Mouse (Mus musculus) layer of hippocampus, postnatal 14 days (tissue): ENCODE data around the gene Cfap206. TPM values are rescaled to one million over a fixed set of nuclear protein-coding genes. Genes with fewer than 3 reads are reported as not detected.
A peak's percentile ranks its signal among the peaks of the same experiment; 100 is the strongest.
"Not testable (repeated sequence)": the region's sequence is repeated elsewhere in the genome, so short reads cannot be mapped to it uniquely, and the experiment has no call there.

ENCODE experiments used
- DNase-seq, 2 experiments: peaks; one replicate each; pipeline ENCODE4 v3.0.0; 2021 to 2022; ENCODE audit warnings: low spot score in 2 of 2, mixed read lengths in 1 of 2
- long read RNA-seq, 2 experiments: library from polyadenylated mRNA; stranded (forward); transcript quantifications; one replicate each; pipeline ENCODE4 v2.0.0; 2021
- total RNA-seq, 2 experiments: library from RNA; stranded (reverse); gene quantifications; 2 replicates each; pipeline ENCODE4 v1.2.3; 2021

Cfap206 gene
- 1 to 10 TPM; 2.7 to 3.0 TPM for total RNA-seq
- long read RNA-seq, experiment 1, partial matches to known transcripts = 0 of 1 reads
- long read RNA-seq, experiment 1, other reads (novel, unspliced or antisense) = 0 of 1 reads
- long read RNA-seq, experiment 2, partial matches to known transcripts = 0 of 2 reads
- long read RNA-seq, experiment 2, other reads (novel, unspliced or antisense) = 1 of 2 reads

DNA sequence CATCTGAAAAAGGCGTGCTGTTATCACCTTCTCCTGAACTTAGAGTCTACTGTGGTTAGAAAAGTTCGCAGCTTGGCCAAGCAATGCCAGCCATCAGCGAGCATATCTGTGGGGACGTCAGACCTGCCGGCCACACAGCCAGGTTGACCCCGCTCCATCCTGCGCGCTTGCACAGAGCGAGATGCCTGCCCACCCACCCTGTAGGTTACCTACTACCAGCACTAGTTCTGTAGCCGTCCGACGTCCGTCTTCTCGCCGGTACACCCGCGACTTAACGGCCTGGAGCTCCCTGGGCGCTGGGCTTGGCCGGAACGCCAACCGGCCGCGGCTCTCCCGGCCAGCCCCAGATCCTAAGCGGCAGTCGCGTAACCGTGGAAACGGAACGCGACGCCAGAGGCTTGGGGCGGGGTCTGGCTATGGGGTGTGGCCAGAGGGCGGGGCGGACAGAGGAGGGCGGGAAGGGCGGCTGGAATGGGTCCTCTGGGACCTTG is at the start of gene Cfap206:
TSS of gene Cfap206 (minus strand) at position 356 of the 491 bp plus-strand sequence.
- DNase-seq = peak in 1 of 2 experiments; percentile 23

DNA sequence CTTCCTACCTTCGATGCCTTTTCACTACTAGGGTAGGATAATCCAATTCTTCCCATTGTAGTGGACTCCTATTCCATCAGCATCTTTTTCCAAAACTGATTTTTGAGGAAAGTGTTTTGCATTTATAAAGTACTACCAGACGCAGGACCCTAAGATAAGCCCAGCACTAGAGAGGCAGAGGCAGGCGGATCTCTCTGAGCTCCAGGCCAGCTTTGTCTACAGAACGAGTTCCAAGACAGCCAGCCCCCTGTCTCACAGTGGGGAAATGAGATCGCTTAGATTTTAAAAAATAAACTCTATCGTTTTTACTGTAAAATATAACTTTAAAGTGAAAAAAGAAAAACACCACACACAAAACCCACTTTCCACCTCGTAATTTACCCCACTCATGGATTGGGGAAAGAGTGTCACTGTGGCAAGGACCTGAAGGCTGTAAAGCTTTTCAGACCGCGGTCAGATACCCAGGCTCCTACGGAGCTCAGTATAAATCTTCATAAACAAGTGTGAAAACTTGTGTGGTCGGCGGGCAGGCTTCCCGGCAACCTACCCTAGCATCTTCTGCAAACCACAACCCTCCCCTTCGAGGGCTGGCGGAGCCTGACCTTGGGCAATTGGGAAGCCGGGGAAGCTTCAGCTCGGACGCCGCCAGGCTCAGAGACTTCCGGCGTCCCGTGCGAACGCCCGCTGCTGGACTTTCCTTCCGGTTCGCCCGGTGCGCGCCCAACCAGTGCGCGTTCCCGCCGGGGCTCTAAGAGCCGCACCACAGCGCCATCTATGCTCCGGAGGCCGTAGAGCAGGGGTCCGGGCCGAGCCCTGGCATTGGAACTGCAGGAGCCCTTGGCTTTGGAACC is 47.9 kb upstream of the Cfap206 start, which contains the start of gene Smim8:
TSS of gene Smim8 (minus strand) at position 747 of the 851 bp plus-strand sequence.
- peak; percentile 88 to 90 for DNase-seq

DNA sequence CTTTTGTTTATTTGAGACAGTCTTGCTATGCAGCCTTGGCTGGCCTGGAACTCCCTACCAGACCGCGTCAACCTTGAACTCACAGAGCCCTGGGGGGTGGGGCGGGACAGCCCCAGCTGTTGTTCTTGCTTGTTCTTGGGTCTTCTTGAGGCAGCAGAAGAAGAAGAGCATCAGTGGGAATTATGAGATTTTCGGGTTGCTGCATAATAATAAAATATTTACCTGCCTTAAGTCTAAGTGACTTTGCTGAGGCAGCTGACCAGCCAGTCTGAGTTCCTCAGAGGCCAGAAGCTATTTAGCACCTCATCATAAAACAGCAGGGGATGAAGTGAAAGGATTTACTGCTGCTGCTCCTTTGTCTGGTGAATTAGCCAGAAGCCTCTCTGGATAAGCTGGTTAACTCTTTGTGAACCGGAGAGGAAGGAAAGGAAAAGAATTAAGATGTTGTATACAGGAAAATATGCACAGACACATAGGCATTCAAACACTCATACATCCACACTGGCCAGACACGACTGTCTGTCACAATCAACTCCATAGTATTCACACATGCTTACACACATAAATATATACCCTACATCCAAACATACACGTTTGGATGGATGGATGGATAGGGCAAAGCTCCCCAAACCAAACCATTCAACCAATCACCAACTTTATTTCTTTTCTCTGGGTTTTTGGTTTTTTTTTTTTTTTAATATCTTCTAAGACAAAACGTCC is 41.8 kb upstream of the Cfap206 start:
- DNase-seq = no peak

DNA sequence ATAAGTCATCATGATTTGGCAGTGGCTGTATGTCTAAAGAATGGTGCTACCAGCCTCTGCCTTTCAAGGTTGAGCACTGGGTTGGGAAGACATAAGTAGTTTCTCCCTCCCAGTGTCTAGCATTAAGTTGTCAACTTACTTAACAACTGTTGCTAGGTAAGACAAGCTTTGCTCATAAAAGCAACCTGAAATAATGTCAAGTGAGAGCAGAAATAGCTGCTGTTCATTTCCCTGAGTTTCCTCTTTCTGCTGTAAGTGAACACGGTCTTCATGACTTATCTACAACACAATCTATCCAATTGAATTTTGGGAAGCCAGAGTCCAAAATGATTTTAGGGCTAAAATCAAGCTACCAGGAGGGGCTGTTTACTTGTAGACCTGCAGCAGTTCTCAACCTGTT is 26.2 kb upstream of the Cfap206 start, which contains the start of gene Gm136:
TSS of gene Gm136 (minus strand) at position 101 of the 400 bp plus-strand sequence.
- no peak for DNase-seq

DNA sequence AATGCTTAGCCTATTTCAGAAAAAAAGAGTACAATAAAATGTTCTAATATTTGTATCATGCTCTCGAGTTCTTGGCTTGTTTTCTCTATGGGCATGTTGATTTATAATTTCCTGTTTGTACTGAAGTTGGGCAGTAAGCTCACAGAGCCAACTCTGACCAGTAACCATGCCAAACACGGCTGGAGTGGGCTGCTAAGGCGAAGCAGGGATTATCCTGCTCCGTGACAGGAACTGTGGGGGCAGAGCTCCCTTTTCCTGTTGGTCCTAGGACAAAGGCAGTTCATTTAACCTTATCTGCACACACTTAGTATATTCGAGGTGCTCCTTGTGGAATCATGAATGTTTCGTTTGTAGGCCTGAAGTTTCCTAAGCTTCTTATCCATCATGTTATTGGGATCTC is 19.2 kb upstream of the Cfap206 start:
- no peak for DNase-seq

DNA sequence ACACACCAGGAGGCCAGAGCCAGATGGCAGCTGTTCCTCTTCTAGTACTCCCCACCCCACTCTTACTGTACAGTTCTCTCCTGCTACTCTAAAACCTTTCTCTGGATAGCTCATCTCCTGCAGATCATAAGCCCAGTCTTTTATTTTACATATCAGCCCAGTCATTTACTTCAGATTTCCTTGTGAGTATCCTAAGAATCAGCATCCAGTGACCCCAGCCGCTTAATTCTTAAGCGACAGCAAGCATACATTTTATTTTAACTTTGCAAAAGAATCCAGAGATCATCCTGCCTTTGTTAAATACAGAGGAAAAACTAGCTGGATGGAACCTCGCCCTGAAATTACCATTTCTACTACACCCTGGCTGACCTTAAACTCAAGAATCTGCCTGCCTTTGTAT is 4.5 kb upstream of the Cfap206 start:
- no peak for DNase-seq

DNA sequence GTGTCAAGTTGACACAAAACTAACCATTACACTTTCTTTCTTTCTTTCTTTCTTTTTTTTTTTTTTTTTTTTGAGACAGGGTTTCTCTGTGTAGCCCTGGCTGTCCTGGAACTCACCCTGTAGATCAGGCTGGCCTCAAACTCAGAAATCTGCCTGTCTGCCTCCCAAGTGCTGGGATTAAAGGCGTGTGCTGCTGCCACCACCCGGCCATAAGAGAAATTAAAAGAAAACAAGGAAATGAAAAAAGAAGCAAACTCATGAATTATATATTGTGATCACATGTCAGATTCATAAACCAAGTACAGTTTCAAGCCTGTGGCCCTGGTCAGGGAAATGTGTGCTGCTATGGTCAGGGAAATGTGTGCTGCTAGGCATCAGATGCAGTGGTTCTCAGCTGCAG is 3.4 kb upstream of the Cfap206 start:
- not testable (repeated sequence) for DNase-seq

DNA sequence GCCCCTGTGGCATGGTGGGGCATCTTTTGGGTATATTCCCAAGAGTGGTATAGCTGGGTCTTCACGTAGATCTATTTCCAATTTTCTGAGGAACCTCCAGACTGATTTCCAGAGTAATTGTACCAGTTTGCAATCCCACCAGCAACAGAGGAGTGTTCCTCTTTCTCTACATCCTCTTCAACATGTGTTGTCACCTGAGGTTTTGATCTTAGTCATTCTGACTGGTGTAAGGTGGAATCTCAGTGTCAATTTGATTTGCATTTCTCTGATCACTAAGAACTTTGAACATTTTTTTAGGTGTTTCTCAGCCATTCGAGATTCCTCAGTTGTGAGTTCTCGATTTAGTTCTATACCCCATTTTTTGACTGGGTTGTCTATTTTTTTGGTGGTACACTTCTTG is 4.3 kb downstream of the Cfap206 start:
- not testable (repeated sequence) for DNase-seq

DNA sequence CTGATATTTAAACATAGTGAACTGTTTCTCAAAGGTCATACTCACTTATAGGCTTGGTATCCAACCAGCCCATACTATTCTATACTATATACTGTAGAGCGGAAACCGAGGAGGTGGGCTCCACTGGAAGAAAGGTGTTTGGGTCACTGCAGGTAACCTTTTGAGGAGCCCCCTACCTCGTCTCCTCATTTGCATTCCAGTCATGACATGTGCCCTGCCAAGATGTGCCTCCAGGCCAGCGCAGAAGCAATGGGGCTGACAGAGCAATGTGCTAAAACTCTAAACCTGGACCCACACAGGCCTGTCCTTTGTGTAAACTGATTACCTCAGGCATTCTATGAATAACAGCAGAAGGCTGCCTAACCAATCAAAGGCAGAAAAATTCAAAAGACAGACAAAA is 5.7 kb downstream of the Cfap206 start:
- DNase-seq = no peak

DNA sequence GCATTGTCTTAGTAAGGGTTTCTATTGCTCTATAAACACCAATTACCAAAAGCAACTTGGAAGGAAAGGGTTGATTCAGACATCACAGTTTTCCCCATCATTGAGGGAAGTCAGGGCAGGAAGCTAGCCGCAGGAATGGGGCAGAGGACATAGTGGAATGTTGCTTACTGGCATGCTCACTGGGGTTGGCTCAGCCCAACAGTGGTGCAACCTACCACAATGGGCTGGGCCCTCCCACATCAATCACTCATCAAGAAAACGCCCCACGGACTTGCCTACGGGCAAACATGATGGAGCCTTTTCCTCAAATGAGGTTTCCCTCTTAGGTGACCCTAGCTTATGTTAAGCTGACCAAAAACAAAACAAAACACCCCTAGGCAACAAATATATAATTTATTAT is 6.8 kb downstream of the Cfap206 start:
- no peak for DNase-seq

DNA sequence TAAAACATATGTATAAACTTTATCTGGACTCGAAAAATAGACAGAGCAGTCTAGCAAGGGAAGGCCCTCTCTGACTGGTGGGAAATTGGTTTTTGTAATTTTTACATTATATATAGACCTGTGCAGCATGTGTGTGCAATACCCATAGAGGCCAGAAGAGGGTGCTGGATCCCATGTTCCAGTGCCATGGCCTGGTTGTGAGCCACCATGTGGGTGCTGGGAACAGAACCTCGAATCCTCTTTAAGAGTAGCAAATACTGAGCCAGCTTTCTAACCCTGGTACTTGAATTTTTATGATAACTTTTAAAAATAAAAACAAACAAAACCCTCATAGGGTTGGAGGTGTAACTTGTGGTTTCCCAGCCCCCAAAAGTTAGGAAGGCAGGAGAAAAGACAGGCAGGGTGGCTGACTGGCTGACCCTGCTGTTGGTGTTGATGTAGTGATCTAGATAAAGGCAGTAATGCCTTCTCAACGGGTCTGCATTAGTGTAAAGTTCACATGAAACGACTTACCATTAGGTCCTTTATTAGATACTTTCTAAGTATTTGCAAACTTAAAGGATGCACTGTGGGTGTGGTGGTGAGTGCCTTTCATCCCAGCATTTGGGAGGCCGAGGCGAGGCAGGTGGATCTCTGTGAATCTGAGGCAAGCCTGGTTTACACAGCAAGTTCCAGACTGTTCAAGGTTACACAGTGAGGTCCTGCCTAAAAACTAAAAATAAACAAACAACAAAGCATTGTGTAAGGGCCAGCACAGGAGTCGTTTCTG is 9.7 kb downstream of the Cfap206 start:
- DNase-seq = no peak

DNA sequence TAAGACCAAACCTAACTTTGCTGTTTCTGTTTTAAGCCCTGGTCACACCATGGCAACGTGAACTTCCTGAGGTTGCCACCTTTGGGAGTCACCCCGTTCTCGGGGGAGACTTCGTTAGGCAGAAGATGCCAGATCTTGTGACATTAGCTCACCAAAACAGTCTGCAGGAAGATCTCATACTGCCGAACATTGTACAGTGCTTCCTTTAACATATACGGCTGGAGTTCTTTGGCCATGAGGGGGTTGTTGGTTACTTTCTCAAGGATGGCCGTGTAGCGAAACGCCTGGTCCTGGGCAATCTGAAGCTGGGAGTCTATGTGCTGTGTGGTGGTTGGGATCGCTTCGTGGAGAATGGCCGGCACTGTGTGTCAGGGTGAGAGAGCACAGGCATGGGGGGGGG is 10.6 kb downstream of the Cfap206 start:
- DNase-seq = no peak

DNA sequence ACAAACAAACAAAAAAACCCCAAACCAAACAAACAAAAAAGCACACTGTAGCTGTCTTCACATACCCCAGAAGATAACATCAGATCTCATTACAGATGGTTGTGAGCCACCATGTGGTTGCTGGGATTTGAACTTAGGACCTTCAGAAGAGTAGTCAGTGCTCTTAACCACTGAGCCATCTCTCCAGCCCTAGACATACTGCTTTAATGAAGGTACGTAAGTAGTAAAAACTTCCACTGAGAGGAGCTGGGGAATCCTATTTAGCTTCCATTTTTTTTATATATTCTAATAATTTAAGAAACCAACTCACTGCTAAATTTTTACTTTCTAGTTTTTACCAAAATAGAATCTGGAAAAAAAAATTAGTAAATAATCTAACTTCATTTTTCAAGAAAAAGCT is 14.9 kb downstream of the Cfap206 start:
- no peak for DNase-seq

DNA sequence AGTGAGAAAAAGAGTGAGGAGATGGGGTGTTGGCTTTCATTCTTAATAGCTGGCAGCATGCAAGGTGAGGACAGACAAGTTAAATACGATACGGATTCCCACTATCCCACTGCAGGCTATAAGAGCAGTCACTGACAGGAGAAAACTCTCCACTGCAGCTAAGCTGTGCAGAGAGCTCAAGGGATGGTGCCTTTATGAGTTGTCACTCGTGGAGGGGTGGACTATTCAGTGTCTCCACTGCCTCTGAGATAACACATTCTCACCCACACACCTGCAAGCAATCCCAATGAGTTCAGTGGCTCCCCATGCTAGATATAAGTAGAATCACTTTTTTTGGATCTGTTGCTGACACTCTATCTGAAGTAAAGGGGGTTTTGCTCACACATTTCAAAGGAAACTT is 21.9 kb downstream of the Cfap206 start:
- DNase-seq = no peak

DNA sequence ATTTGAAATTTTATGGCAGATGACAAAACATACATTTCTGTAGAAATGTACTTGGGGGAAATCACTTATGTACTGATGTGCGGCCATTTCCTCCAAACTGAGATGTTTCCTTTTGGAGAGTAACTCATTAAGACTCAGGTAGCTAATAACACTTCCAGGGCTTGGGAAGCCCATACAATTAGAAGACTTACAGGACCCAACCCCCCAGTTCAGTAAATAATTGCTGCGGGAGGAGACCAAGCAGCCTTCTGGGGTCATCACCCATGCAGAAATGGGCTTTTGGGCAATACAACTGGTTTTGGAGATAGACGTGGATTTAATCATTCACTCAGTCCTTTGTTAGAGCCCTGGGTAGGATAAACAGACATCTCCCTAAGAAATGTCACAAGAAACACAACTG is 22.8 kb downstream of the Cfap206 start:
- no peak for DNase-seq

DNA sequence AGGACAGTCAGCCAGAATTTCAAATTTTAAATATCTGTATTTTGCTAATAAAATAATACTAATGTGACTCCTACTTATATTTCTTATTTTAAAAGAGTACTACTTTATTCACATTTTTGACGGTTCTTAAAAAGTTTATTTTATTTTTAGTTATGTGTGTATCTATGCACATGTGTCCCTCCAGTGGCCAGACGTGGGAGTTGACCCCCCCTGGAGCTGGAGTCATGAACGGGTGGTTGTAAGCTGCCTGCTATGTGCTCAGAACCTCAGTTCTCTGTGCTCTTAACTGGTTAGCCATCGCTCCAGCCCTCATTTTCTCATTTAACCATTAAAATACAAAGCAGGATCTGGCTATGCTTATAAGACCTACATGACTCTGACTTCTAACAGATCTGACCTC is 27.0 kb downstream of the Cfap206 start:
- no peak for DNase-seq

DNA sequence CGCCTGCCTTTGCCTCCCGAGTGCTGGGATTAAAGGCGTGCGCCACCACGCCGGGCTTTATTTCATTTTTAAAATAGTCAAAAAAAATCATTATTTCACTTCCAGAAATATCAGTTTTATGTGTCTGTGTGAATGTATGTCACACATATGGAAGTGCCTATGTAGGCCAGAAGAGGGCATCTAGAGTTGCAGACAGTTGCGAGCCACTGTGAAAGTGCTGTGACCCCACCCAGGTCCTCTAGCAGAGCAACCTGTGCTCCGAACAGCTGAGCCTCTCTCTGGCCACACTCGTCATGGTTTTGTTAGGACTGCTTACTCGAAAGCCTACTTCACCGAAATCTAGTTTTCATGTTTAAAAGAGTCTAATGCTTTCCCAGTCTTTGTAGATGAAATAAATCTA is 27.8 kb downstream of the Cfap206 start:
- no peak for DNase-seq

DNA sequence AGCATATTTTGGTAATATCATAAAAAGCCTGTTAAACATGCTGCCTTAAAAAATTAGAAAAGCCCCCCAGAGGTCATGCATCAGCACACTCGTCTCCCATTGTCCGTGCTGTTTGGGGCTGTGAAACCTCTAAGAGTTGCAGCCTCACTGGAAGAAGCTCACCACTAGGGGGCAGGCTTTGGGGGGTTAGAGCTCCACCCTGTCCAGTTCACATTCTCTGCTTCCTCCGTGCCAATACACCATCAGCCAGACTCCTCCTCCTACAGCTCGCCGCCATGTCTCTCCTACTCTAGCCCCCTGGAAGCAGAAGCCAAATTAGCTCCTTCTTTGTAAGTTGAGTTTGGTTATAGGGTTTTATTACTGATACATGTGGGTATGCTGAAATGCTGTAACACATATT is 28.5 kb downstream of the Cfap206 start:
- no peak for DNase-seq

DNA sequence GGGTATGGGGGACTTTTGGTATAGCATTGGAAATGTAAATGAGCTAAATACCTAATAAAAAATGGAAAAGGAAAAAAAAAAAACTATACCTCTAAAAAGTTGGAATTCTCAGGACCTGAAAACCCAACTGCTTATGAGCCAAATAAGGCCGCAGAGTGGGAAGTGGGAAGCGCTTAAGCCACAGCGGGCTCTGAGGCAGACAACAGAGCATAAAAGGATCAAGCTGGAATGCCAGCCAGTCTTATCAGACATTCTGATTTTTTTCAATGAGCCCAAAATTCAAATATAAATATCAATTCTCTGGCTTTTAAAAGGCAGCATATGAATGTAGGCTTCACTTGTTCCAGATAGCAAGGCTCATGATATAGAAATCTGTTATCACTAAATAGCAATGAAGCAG is 42.0 kb downstream of the Cfap206 start:
- DNase-seq = peak in 1 of 2 experiments; percentile 11

DNA sequence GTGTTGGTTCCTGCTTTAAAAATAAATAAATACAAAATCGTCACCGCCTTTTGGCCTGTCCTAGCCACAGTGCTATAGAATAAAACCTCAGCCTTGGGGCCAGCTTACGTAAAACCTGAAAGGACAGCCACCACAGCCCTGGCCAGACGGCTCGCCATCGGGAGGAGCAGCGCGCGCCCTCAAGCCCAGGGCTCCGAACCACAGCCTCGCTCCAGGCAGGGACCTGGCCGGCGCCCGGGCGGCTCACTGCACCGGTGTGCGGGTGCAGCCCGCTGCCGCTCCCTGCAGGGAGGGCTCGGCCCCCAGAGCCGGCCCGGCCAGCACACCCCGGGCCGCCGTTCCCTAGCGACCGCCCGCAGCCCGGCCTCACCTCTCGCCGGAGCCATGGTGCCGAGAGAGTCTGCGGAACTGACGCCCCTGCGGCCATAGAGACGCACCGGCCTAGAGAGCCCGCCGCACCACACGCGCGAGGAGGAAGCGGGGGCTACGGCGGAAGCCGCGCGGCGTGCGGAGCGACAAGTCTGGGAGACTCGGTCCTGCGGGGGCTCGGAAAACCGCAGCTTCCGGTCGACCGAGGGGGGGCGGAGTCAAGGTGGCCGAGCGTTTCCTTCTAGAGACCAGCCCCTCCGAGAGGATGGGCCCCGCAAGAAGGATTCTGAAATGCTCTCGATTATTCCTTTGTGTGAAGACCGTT is 43.0 kb downstream of the Cfap206 start, which contains the start of gene Slc35a1:
TSS of gene Slc35a1 (minus strand) at position 565 of the 694 bp plus-strand sequence.
- DNase-seq = peak; percentile 92 to 95
